In the genomic region with DNA sequence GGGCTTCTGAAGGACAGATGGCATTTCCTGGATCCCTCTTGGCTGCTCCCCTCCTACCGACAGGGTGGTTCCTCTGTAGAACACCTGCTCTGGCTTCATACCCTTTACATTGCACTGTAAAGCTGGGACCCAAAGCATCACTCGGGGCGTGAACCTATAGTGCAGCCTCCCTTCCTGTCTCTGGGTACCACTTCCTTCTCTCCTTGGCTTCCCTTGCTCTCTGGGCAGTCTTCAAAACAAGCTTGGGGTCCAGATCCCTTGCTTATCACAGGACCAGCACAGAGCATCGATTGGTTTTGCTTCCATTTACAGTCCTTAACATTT, we compare ENCODE assay signal across 10 mouse cellular contexts.
DNase-seq lines count a peak whose midpoint lies in the region; ATAC-seq lines count a peak whose summit lies in the region.
"Had no signal": no experiment of that assay in that cellular context is flagged by ENCODE, and none has a peak within 500 bp of the region (broad histone marks: within the 10 kb centered on the region; RNA-seq: fewer than 3 reads in every experiment).

No protein-coding gene starts in this region.

- no peaks in the 10 kb centered on the region for H3K36me3 ChIP-seq in forebrain, embryonic 15.5 days
- H3K36me3 ChIP-seq in limb, embryonic 13.5 days: no peaks in the 10 kb centered on the region
- no peaks in the 10 kb centered on the region for H3K36me3 ChIP-seq in neural tube, embryonic 14.5 days (ENCODE audit: control insufficient read depth, insufficient read depth, low read length)

- H3K27ac ChIP-seq in forebrain, embryonic 15.5 days (replicated peaks): 0 out of 2 replicates have a peak overlapping the region, but pooled peaks have one; percentile 24
- H3K27ac ChIP-seq in limb, embryonic 13.5 days: no peak overlapping the region
- H3K27ac ChIP-seq in neural tube, embryonic 14.5 days (ENCODE audit: low read depth, low read length): no peak overlapping the region
- H3K27ac ChIP-seq: macrophage had no signal

- no peak overlapping the region for H3K4me3 ChIP-seq in forebrain, embryonic 15.5 days
- peak overlapping the region; percentile 25; the same call in 1 of the 2 replicates for H3K4me3 ChIP-seq in limb, embryonic 13.5 days
- H3K4me3 ChIP-seq in neural tube, embryonic 14.5 days (ENCODE audit: low read depth, low read length): no peak overlapping the region

- H3K27me3 ChIP-seq in forebrain, embryonic 15.5 days: no peaks in the 10 kb centered on the region
- H3K27me3 ChIP-seq in limb, embryonic 13.5 days: peaks cover 37% of the 10 kb centered on the region
- no peaks in the 10 kb centered on the region for H3K27me3 ChIP-seq in neural tube, embryonic 14.5 days (ENCODE audit: control insufficient read depth, insufficient read depth, low read length)

- H3K9ac ChIP-seq in forebrain, embryonic 15.5 days (replicated peaks): no peak overlapping the region
- peak overlapping the region; percentile 48; the same call in 1 of the 2 replicates for H3K9ac ChIP-seq in limb, embryonic 13.5 days
- no peak overlapping the region for H3K9ac ChIP-seq in neural tube, embryonic 14.5 days (replicated peaks; ENCODE audit: low read depth, low read length)

- H3K4me2 ChIP-seq in forebrain, embryonic 15.5 days (replicated peaks): peak overlapping the region; percentile 29
- H3K4me2 ChIP-seq in limb, embryonic 13.5 days (replicated peaks): peak overlapping the region; percentile 56
- peak overlapping the region; percentile 31; the same call in 1 of the 2 replicates for H3K4me2 ChIP-seq in neural tube, embryonic 14.5 days (ENCODE audit: low read depth, low read length)

- H3K4me1 ChIP-seq in forebrain, embryonic 15.5 days: peaks cover 20% of the 10 kb centered on the region
- peaks cover 12% of the 10 kb centered on the region for H3K4me1 ChIP-seq in limb, embryonic 13.5 days
- peaks cover 4% of the 10 kb centered on the region; the same call in 1 of the 2 replicates for H3K4me1 ChIP-seq in neural tube, embryonic 14.5 days (ENCODE audit: control insufficient read depth, insufficient read depth, low read length)

- DNase-seq in lung, postnatal 36 days: peak; percentile 5
- no peak for DNase-seq in lung, postnatal 10 days
- no peak for DNase-seq in adrenal gland, postnatal 36 days
- DNase-seq in spleen, postnatal 14 days (ENCODE audit: low spot score in 2 of 2): no peak
- DNase-seq in gastrocnemius, adult 8-10 months (ENCODE audit: low spot score in 2 of 2): no peak

- 0 out of 2 replicates have a peak, but pooled peaks have one; percentile 16 for ATAC-seq in forebrain, embryonic 15.5 days (replicated peaks)
- ATAC-seq in limb, embryonic 13.5 days (ENCODE audit: low FRiP score, low read depth): no peak
- ATAC-seq in neural tube, embryonic 14.5 days (ENCODE audit: low read depth): no peak
- ATAC-seq: Patski had no signal

- H3K9me3 ChIP-seq in forebrain, embryonic 15.5 days: no peaks in the 10 kb centered on the region
- H3K9me3 ChIP-seq in limb, embryonic 13.5 days: no peaks in the 10 kb centered on the region
- H3K9me3 ChIP-seq in neural tube, embryonic 14.5 days (ENCODE audit: control insufficient read depth, low read length): no peaks in the 10 kb centered on the region

- WGBS in forebrain, embryonic 15.5 days: 40% methylated on average over 4 of the region's 4 CpGs
- WGBS in limb, embryonic 13.5 days: 39% methylated on average over 4 of the region's 4 CpGs
- WGBS in neural tube, embryonic 14.5 days: 55% methylated on average over 4 of the region's 4 CpGs
